In the genomic region with DNA sequence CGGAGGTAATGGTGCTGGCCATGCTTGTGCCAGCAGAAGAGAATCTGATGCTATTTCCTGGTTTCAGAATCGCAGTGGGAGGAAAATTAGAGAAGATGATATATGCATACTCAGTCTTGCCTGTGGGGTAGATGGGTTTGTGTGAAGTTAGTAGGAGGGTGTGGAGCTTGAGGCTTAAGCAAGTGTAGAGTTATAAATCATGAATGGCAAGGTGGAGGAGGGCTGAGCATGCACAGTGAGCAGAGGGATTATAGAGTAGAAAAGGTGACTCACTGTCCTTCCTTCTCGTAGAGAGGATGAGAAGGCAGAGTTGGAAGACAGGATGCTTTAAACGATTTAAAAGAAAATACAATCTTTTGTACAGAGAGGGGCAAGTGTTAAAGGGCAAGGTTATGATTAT, we compare ENCODE assay signal across 23 mouse cellular contexts.
"Had no signal": no experiment of that assay in that cellular context is flagged by ENCODE, and none has a peak within 500 bp of the region (broad histone marks: within the 10 kb centered on the region; RNA-seq: fewer than 3 reads in every experiment).

No protein-coding gene starts in this region.

- H3K9ac ChIP-seq: limb, embryonic 13.5 days; liver, embryonic 12.5 days; liver, embryonic 15.5 days; lung, embryonic 15.5 days; midbrain, embryonic 13.5 days; neural tube, embryonic 13.5 days had no signal

- H3K4me1 ChIP-seq: limb, embryonic 10.5 days; limb, embryonic 13.5 days; liver, embryonic 12.5 days; liver, embryonic 15.5 days; megakaryocyte, embryonic 14.5 days; midbrain, embryonic 13.5 days; neural tube, embryonic 13.5 days had no signal

- DNase-seq: kidney, postnatal 25 days; layer of hippocampus, adult 9-11 months; liver; lung, adult 18-20 months; lung, postnatal 10 days; lung, postnatal 36 days; retina, postnatal 1 day; right cerebral cortex, postnatal 4 days; thymus, postnatal 25 days had no signal

- H3K9me3 ChIP-seq: limb, embryonic 10.5 days; limb, embryonic 13.5 days; liver, embryonic 12.5 days; liver, embryonic 15.5 days; lung, embryonic 15.5 days; midbrain, embryonic 10.5 days; midbrain, embryonic 13.5 days; neural tube, embryonic 13.5 days had no signal

- H3K4me2 ChIP-seq: limb, embryonic 13.5 days; liver, embryonic 12.5 days; liver, embryonic 15.5 days; lung, embryonic 15.5 days; midbrain, embryonic 13.5 days; neural tube, embryonic 13.5 days had no signal

- H3K27me3 ChIP-seq: limb, embryonic 13.5 days; liver, embryonic 12.5 days; liver, embryonic 15.5 days; lung, embryonic 15.5 days; megakaryocyte, embryonic 14.5 days; midbrain, embryonic 13.5 days; neural tube, embryonic 13.5 days had no signal

- H3K36me3 ChIP-seq: limb, embryonic 10.5 days; limb, embryonic 13.5 days; liver, embryonic 12.5 days; liver, embryonic 15.5 days; lung, embryonic 15.5 days; midbrain, embryonic 10.5 days; midbrain, embryonic 13.5 days; neural tube, embryonic 13.5 days had no signal

- ATAC-seq: liver, embryonic 12.5 days; midbrain, embryonic 13.5 days; midbrain, embryonic 16.5 days had no signal

- H3K27ac ChIP-seq: kidney, postnatal 0 days; layer of hippocampus, adult 2 months; limb, embryonic 10.5 days; limb, embryonic 13.5 days; liver, embryonic 12.5 days; liver, embryonic 15.5 days; lung, embryonic 15.5 days; midbrain, embryonic 10.5 days; midbrain, embryonic 13.5 days; neural tube, embryonic 13.5 days; stomach, postnatal 0 days had no signal

- H3K4me3 ChIP-seq: layer of hippocampus, adult 2 months; limb, embryonic 10.5 days; limb, embryonic 13.5 days; liver, embryonic 12.5 days; liver, embryonic 15.5 days; lung, embryonic 15.5 days; megakaryocyte, embryonic 14.5 days; midbrain, embryonic 10.5 days; midbrain, embryonic 13.5 days; myocyte; neural tube, embryonic 13.5 days had no signal
